Comparison of ENCODE assay signal across 9 mouse cellular contexts in genomic region chrX:99975250-99975984, GRCm38 (mm10). TPM values are rescaled to one million over a fixed set of nuclear protein-coding genes. Genes with fewer than 3 reads are reported as not detected.
DNase-seq lines count a peak whose midpoint lies in the region; ATAC-seq and TF ChIP-seq lines count a peak whose summit lies in the region.
"Had no signal": no experiment of that assay in that cellular context is flagged by ENCODE, and none has a peak within 500 bp of the region (broad histone marks: within the 10 kb centered on the region; RNA-seq: fewer than 3 reads in every experiment).

Gene Eda, plus strand, starts transcription at chrX:99975606.

- no peak within 1 kb of the TSS for H3K27ac ChIP-seq in cerebellum, adult 2 months (ENCODE audit: insufficient read depth, low read length)
- H3K27ac ChIP-seq in forebrain, embryonic 16.5 days (ENCODE audit: low read length): no peak within 1 kb of the TSS
- no peak within 1 kb of the TSS for H3K27ac ChIP-seq in olfactory bulb, adult 2 months (ENCODE audit: insufficient read depth, low read depth, low read length)
- H3K27ac ChIP-seq: macrophage had no signal

- no peaks in the 10 kb centered on the region for H3K27me3 ChIP-seq in cerebellum, adult 2 months (ENCODE audit: control insufficient read depth, insufficient read depth, low read length)
- no peaks in the 10 kb centered on the region; the same call in 1 of the 2 replicates for H3K27me3 ChIP-seq in forebrain, embryonic 16.5 days (replicated peaks; ENCODE audit: control insufficient read depth, insufficient read depth, low read length)

- no peak for TF ChIP-seq POLR2A in cerebellum, adult 2 months (IDR thresholded peaks at IDR 0.05; ENCODE audit: borderline replicate concordance, insufficient read depth, low read length)
- TF ChIP-seq POLR2A in olfactory bulb, adult 2 months (IDR thresholded peaks at IDR 0.05; ENCODE audit: insufficient read depth, low read depth, low read length): no peak

- H3K9me3 ChIP-seq in forebrain, embryonic 16.5 days (ENCODE audit: control insufficient read depth, low read length): no peaks in the 10 kb centered on the region

- H3K4me3 ChIP-seq in cerebellum, adult 2 months (replicated peaks; ENCODE audit: insufficient read depth, low read depth, low read length): peak within 1 kb of the TSS; percentile 58
- peak within 1 kb of the TSS; percentile 61 for H3K4me3 ChIP-seq in forebrain, embryonic 16.5 days (replicated peaks; ENCODE audit: low read length)
- H3K4me3 ChIP-seq in olfactory bulb, adult 2 months (ENCODE audit: insufficient read depth, low read depth, low read length): peak within 1 kb of the TSS; percentile 93

- peak; percentile 98 for ATAC-seq in forebrain, embryonic 16.5 days

- H3K36me3 ChIP-seq in forebrain, embryonic 16.5 days (ENCODE audit: control insufficient read depth, insufficient read depth): no peaks in the 10 kb centered on the region

- 6% methylated on average over 40 of the region's 49 CpGs for WGBS in cerebellum, adult 2 months
- WGBS in forebrain, embryonic 16.5 days: 12% methylated on average over 35 of the region's 49 CpGs
- 16% methylated on average over 33 of the region's 49 CpGs for WGBS in olfactory bulb, adult 2 months

- peak; percentile 81 for DNase-seq in MN1 (ENCODE audit: low spot score)
- peak; percentile 36 to 47 for DNase-seq in cerebellum, adult 2 months
- DNase-seq in heart, postnatal 25 days (ENCODE audit: low spot score): peak; percentile 75
- DNase-seq in layer of hippocampus, adult 18-20 months (ENCODE audit: low spot score in 2 of 2): peak; percentile 71 to 79
- peak; percentile 82 to 89 for DNase-seq in lung, adult 18-20 months
- peak; percentile 41 to 44 for DNase-seq in thymus, adult 18-20 months

- intact Hi-C loops in heart, postnatal 25 days (cut with DNase I): no loop called here

- no peaks in the 10 kb centered on the region for H3K4me1 ChIP-seq in cerebellum, adult 2 months (ENCODE audit: control insufficient read depth, insufficient read depth, low read length)
- peaks cover 5% of the 10 kb centered on the region; the same call in 1 of the 2 replicates for H3K4me1 ChIP-seq in forebrain, embryonic 16.5 days (replicated peaks; ENCODE audit: control insufficient read depth, insufficient read depth, low read length)
- H3K4me1 ChIP-seq in olfactory bulb, adult 2 months (ENCODE audit: control insufficient read depth, insufficient read depth, low read length): no peaks in the 10 kb centered on the region

- peak within 1 kb of the TSS; percentile 89 for H3K4me2 ChIP-seq in forebrain, embryonic 16.5 days (ENCODE audit: low read length)

- peak within 1 kb of the TSS; percentile 60 for H3K9ac ChIP-seq in forebrain, embryonic 16.5 days (replicated peaks; ENCODE audit: low read depth, low read length)

- TF ChIP-seq CTCF in cerebellum, adult 2 months (IDR thresholded peaks at IDR 0.05; ENCODE audit: borderline replicate concordance, insufficient read depth, low read depth, low read length): no peak
- TF ChIP-seq CTCF in olfactory bulb, adult 2 months (IDR thresholded peaks at IDR 0.05; ENCODE audit: insufficient read depth, low read depth, low read length): no peak

RNA-seq across cellular contexts. Expression of gene Eda, which starts in this region (rescaled TPM):
- polyA plus RNA-seq in cerebellum, adult 2 months (2012; rRNA removed): 1.3 TPM in 2 replicates
- 1.7 and 2.0 TPM in 2 replicates for polyA plus RNA-seq in forebrain, embryonic 16.5 days (2015; fragmentation: Nextera tagmentation; extraction: Ambion mirVana)
- total RNA-seq in heart, postnatal 25 days (2021): 1 to 10 TPM; 2.0 to 2.2 TPM
- total RNA-seq in layer of hippocampus, adult 18-20 months (2021): 1 to 10 TPM; 4.4 to 7.0 TPM
- polyA plus RNA-seq in olfactory bulb, adult 2 months (2012; ENCODE audit: insufficient read depth, insufficient read length, low replicate concordance, missing spikeins): not detected in 2 replicates
- polyA plus RNA-seq: macrophage had no signal
